Comparison of ENCODE assay signal across 20 mouse cellular contexts in the genomic region with DNA sequence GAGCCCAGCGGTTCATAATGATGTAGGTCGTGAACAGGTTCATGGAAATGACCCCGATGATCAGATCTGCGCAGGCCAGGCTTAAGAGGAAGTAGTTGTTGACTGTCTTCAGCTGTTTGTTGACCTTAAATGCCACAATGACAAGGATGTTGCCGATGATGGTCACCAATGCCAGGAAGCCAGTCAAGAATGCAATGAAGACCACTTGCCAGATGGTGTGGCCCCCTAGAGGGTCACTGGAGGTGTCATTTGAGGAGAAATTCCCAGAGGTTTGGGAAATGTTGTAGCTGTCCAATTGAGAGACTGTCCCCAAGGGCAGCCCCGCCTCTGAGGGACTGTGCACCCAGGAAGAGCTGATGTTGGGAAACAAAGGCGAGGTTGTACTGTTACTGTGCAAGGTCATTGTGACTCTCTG.
A peak's percentile ranks its signal among the peaks of the same experiment; 100 is the strongest.
DNase-seq lines count a peak whose midpoint lies in the region; ATAC-seq and TF ChIP-seq lines count a peak whose summit lies in the region.
"Had no signal": no experiment of that assay in that cellular context is flagged by ENCODE, and none has a peak within 500 bp of the region (broad histone marks: within the 10 kb centered on the region; RNA-seq: fewer than 3 reads in every experiment).

No protein-coding gene starts in this region.

- H3K27me3 ChIP-seq in liver, postnatal 0 days (ENCODE audit: insufficient read depth, low read length), result no peaks in the 10 kb centered on the region
- no peaks in the 10 kb centered on the region for H3K27me3 ChIP-seq in liver, embryonic 12.5 days (replicated peaks)
- H3K27me3 ChIP-seq: embryonic facial prominence, embryonic 13.5 days; hindbrain, embryonic 12.5 days had no signal

- TF ChIP-seq EP300 in liver, postnatal 0 days (IDR thresholded peaks at IDR 0.05; ENCODE audit: low read depth), result no peak

- H3K9ac ChIP-seq in liver, postnatal 0 days (replicated peaks), result no peak overlapping the region
- H3K9ac ChIP-seq in liver, embryonic 12.5 days, result no peak overlapping the region
- H3K9ac ChIP-seq: embryonic facial prominence, embryonic 13.5 days; hindbrain, embryonic 12.5 days had no signal

- no peaks in the 10 kb centered on the region for H3K9me3 ChIP-seq in liver, postnatal 0 days (ENCODE audit: low read length)
- no peaks in the 10 kb centered on the region for H3K9me3 ChIP-seq in liver, embryonic 12.5 days (replicated peaks)
- H3K9me3 ChIP-seq: embryonic facial prominence, embryonic 13.5 days; heart, embryonic 10.5 days; hindbrain, embryonic 12.5 days had no signal

- peak overlapping the region; percentile 44; the same call in 1 of the 2 replicates for H3K27ac ChIP-seq in liver, postnatal 0 days (ENCODE audit: low read depth)
- H3K27ac ChIP-seq in liver, embryonic 12.5 days, result no peak overlapping the region
- H3K27ac ChIP-seq in bone marrow, adult 2 months (ENCODE audit: control insufficient read depth, insufficient read depth, low read depth, low read length, poor library complexity), result peak overlapping the region; percentile 83
- H3K27ac ChIP-seq: embryonic facial prominence, embryonic 13.5 days; heart, embryonic 10.5 days; hindbrain, embryonic 12.5 days had no signal

- no peaks in the 10 kb centered on the region for H3K4me1 ChIP-seq in liver, postnatal 0 days (ENCODE audit: insufficient read depth)
- H3K4me1 ChIP-seq in liver, embryonic 12.5 days, result no peaks in the 10 kb centered on the region
- peaks cover 4% of the 10 kb centered on the region; the same call in 1 of the 2 replicates for H3K4me1 ChIP-seq in bone marrow, adult 2 months (ENCODE audit: control insufficient read depth, insufficient read depth, low read length)
- H3K4me1 ChIP-seq: embryonic facial prominence, embryonic 13.5 days; heart, embryonic 10.5 days; hindbrain, embryonic 12.5 days had no signal

- H3K4me3 ChIP-seq in liver, postnatal 0 days (ENCODE audit: low read depth, low read length), result no peak overlapping the region
- no peak overlapping the region for H3K4me3 ChIP-seq in liver, embryonic 12.5 days
- H3K4me3 ChIP-seq in bone marrow, adult 2 months (replicated peaks; ENCODE audit: control insufficient read depth, low read depth, low read length), result no peak overlapping the region
- H3K4me3 ChIP-seq: embryonic facial prominence, embryonic 13.5 days; heart, embryonic 10.5 days; hindbrain, embryonic 12.5 days had no signal

- no peak for TF ChIP-seq POLR2A in bone marrow, adult 2 months (IDR thresholded peaks at IDR 0.05; ENCODE audit: borderline replicate concordance, control insufficient read depth, low read depth, low read length)

- no peaks in the 10 kb centered on the region for H3K36me3 ChIP-seq in liver, postnatal 0 days (replicated peaks; ENCODE audit: insufficient read depth, low read length)
- H3K36me3 ChIP-seq in liver, embryonic 12.5 days, result no peaks in the 10 kb centered on the region
- H3K36me3 ChIP-seq: embryonic facial prominence, embryonic 13.5 days; heart, embryonic 10.5 days; hindbrain, embryonic 12.5 days had no signal

- TF ChIP-seq CTCF in liver, postnatal 0 days (IDR thresholded peaks at IDR 0.05; ENCODE audit: low read depth), result no peak
- TF ChIP-seq CTCF in bone marrow, adult 2 months (IDR thresholded peaks at IDR 0.05; ENCODE audit: control insufficient read depth, insufficient read depth, low read length), result no peak

- peak; percentile 80 for ATAC-seq in liver, postnatal 0 days
- no peak for ATAC-seq in liver, embryonic 12.5 days
- ATAC-seq in megakaryocyte progenitor cell, adult 5-6 weeks (replicated peaks; ENCODE audit: poor library complexity), result peak; percentile 51
- ATAC-seq: forebrain, embryonic 14.5 days; hindbrain, embryonic 16.5 days; inflammation-experienced regulatory T-cells, adult 6 months had no signal

- H3K4me2 ChIP-seq in liver, postnatal 0 days (ENCODE audit: low read depth, low read length), result no peak overlapping the region
- no peak overlapping the region for H3K4me2 ChIP-seq in liver, embryonic 12.5 days
- H3K4me2 ChIP-seq: embryonic facial prominence, embryonic 13.5 days; hindbrain, embryonic 12.5 days had no signal

- DNase-seq in embryo, embryonic 10 days (ENCODE audit: low spot score), result peak; percentile 3
- no peak for DNase-seq in embryo, embryonic 11 days
- DNase-seq in liver, postnatal 0 days, result peak; percentile 23
- DNase-seq in frontal cortex, postnatal 36 days (ENCODE audit: low spot score in 2 of 2), result no peak
- no peak for DNase-seq in gastrocnemius, adult 18-20 months (ENCODE audit: low spot score)
- DNase-seq: adrenal gland, postnatal 10 days; cerebellum, adult 2 months; cerebellum, postnatal 14 days; gastrocnemius, postnatal 10 days; heart, postnatal 10 days; heart, postnatal 4 days had no signal

- 66% methylated on average over 7 of the region's 7 CpGs for WGBS in liver, postnatal 0 days (ENCODE audit: insufficient replicate concordance)
- 65% methylated on average over 7 of the region's 7 CpGs for WGBS in liver, embryonic 12.5 days (ENCODE audit: insufficient replicate concordance)
- 54% methylated on average over 7 of the region's 7 CpGs for WGBS in bone marrow, adult 2 months

Comparison
In these comparisons a context has a peak if more than half of its experiments do, and no peak if none do; other contexts are left out.
1. DNase-seq: peak in embryo, embryonic 10 days (single experiment) and liver, postnatal 0 days (single experiment); none in embryo, embryonic 11 days (single experiment), frontal cortex, postnatal 36 days (0 of 2) and gastrocnemius, adult 18-20 months (single experiment).